Comparison of ENCODE assay signal across 7 mouse cellular contexts in the genomic region with DNA sequence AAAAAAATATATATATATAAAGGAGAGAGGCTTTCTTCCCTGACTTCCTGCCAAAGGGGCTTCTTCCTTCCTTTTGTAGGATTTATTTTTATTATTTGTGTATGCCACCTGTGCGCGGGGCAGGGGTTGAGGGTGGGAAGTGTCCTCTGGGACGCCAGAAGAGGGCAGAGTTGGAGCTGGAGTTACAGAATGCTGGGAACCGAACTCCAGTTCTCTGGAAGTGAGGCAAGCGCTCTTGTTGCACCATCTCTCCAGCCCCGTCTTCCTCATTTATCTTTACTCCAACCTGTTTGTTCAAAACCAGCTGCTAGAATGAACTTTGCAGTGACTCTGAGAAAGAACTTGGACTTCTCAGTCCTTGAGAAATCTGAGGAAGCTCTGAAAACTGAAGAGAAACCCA. TPM values are rescaled to one million over a fixed set of nuclear protein-coding genes. Genes with fewer than 3 reads are reported as not detected.
DNase-seq lines count a peak whose midpoint lies in the region; ATAC-seq lines count a peak whose summit lies in the region.

No protein-coding gene starts in this region.

- H3K27ac ChIP-seq in forebrain, embryonic 14.5 days (ENCODE audit: low read depth, low read length): no peak overlapping the region; the same call in 1 of the 2 replicates
- no peak overlapping the region for H3K27ac ChIP-seq in limb, embryonic 13.5 days
- no peak overlapping the region for H3K27ac ChIP-seq in neural tube, embryonic 12.5 days

- peak overlapping the region; percentile 57 for H3K4me2 ChIP-seq in forebrain, embryonic 14.5 days (ENCODE audit: low read length)
- peak overlapping the region; percentile 69 for H3K4me2 ChIP-seq in limb, embryonic 13.5 days (replicated peaks)
- peak overlapping the region; percentile 57 for H3K4me2 ChIP-seq in neural tube, embryonic 12.5 days (replicated peaks)

- H3K4me1 ChIP-seq in forebrain, embryonic 14.5 days (ENCODE audit: control insufficient read depth, insufficient read depth, low read length): peaks cover 5% of the 10 kb centered on the region; the same call in 1 of the 2 replicates
- H3K4me1 ChIP-seq in limb, embryonic 13.5 days: peaks cover 17% of the 10 kb centered on the region
- H3K4me1 ChIP-seq in neural tube, embryonic 12.5 days: peaks cover 10% of the 10 kb centered on the region; the same call in 1 of the 2 replicates

- 17% methylated on average over 6 of the region's 6 CpGs for WGBS in forebrain, embryonic 14.5 days
- 8% methylated on average over 6 of the region's 6 CpGs for WGBS in limb, embryonic 13.5 days
- WGBS in neural tube, embryonic 12.5 days: 11% methylated on average over 6 of the region's 6 CpGs

- peak overlapping the region; percentile 53; the same call in 1 of the 2 replicates for H3K4me3 ChIP-seq in forebrain, embryonic 14.5 days (ENCODE audit: low read depth, low read length)
- peak overlapping the region; percentile 66 for H3K4me3 ChIP-seq in limb, embryonic 13.5 days
- H3K4me3 ChIP-seq in neural tube, embryonic 12.5 days: 0 out of 2 replicates have a peak overlapping the region, but pooled peaks have one; percentile 48

- no peaks in the 10 kb centered on the region for H3K9me3 ChIP-seq in forebrain, embryonic 14.5 days (replicated peaks; ENCODE audit: control insufficient read depth, low read length)
- H3K9me3 ChIP-seq in limb, embryonic 13.5 days: no peaks in the 10 kb centered on the region
- H3K9me3 ChIP-seq in neural tube, embryonic 12.5 days: no peaks in the 10 kb centered on the region

- no peak for ATAC-seq in forebrain, embryonic 14.5 days
- no peak for ATAC-seq in limb, embryonic 13.5 days (ENCODE audit: low FRiP score, low read depth)
- ATAC-seq in neural tube, embryonic 12.5 days (ENCODE audit: low FRiP score, low read depth): no peak
- no peak for ATAC-seq in CD4-positive, CD25-positive, alpha-beta regulatory T cell, adult 4 months

- H3K36me3 ChIP-seq in forebrain, embryonic 14.5 days (ENCODE audit: control insufficient read depth, insufficient read depth, low read length): 0 out of 2 replicates have a peak, but pooled peaks cover 3% of the 10 kb centered on the region
- H3K36me3 ChIP-seq in limb, embryonic 13.5 days: peaks cover 5% of the 10 kb centered on the region; the same call in 1 of the 2 replicates
- H3K36me3 ChIP-seq in neural tube, embryonic 12.5 days: no peaks in the 10 kb centered on the region

- H3K27me3 ChIP-seq in forebrain, embryonic 14.5 days (replicated peaks; ENCODE audit: control insufficient read depth, insufficient read depth, low read length): peaks cover 6% of the 10 kb centered on the region
- peaks cover 32% of the 10 kb centered on the region for H3K27me3 ChIP-seq in limb, embryonic 13.5 days
- peaks cover 9% of the 10 kb centered on the region for H3K27me3 ChIP-seq in neural tube, embryonic 12.5 days (replicated peaks)

- H3K9ac ChIP-seq in forebrain, embryonic 14.5 days (ENCODE audit: low read length): peak overlapping the region; percentile 56
- H3K9ac ChIP-seq in limb, embryonic 13.5 days: peak overlapping the region; percentile 68
- 0 out of 2 replicates have a peak overlapping the region, but pooled peaks have one; percentile 30 for H3K9ac ChIP-seq in neural tube, embryonic 12.5 days

- peak; percentile 50 for DNase-seq in thymus, postnatal 4 days
- no peak for DNase-seq in thymus, postnatal 10 days (ENCODE audit: low spot score in 2 of 2)
- DNase-seq in forebrain, embryonic 14.5 days (ENCODE audit: low spot score): peak; percentile 10
- DNase-seq in ovary, postnatal 10 days (ENCODE audit: low spot score): no peak

RNA-seq across cellular contexts. Expression of gene B9d2, which starts 0.6 kb away (rescaled TPM):
- 44.3 and 57.6 TPM in 2 replicates for polyA plus RNA-seq in forebrain, embryonic 14.5 days (2014; fragmentation: Nextera tagmentation; extraction: Ambion mirVana)
- 25.8 and 29.0 TPM in 2 replicates for polyA plus RNA-seq in limb, embryonic 13.5 days (2015; fragmentation: Nextera tagmentation; extraction: Ambion mirVana)
- polyA plus RNA-seq in neural tube, embryonic 12.5 days (2016; fragmentation: Nextera tagmentation; extraction: Ambion mirVana): 34.8 and 35.7 TPM in 2 replicates
- 10 to 100 TPM; 46.8 to 72.8 TPM for polyA plus RNA-seq in CD4-positive, CD25-positive, alpha-beta regulatory T cell, adult 4 months (2017; shearing (Covaris generic))

RNA-seq across cellular contexts. Expression of gene Tmem91, which starts 5.0 kb away (rescaled TPM):
- polyA plus RNA-seq in forebrain, embryonic 14.5 days (2014; fragmentation: Nextera tagmentation; extraction: Ambion mirVana): 11.1 and 16.4 TPM in 2 replicates
- 3.7 and 4.9 TPM in 2 replicates for polyA plus RNA-seq in limb, embryonic 13.5 days (2015; fragmentation: Nextera tagmentation; extraction: Ambion mirVana)
- 3.4 and 5.7 TPM in 2 replicates for polyA plus RNA-seq in neural tube, embryonic 12.5 days (2016; fragmentation: Nextera tagmentation; extraction: Ambion mirVana)
- 10 to 100 TPM; 15.2 to 31.5 TPM for polyA plus RNA-seq in CD4-positive, CD25-positive, alpha-beta regulatory T cell, adult 4 months (2017; shearing (Covaris generic))

RNA-seq across cellular contexts. Expression of gene Tgfb1, which starts 6.8 kb away (rescaled TPM):
- 0.61 and 0.83 TPM in 2 replicates for polyA plus RNA-seq in forebrain, embryonic 14.5 days (2014; fragmentation: Nextera tagmentation; extraction: Ambion mirVana)
- polyA plus RNA-seq in limb, embryonic 13.5 days (2015; fragmentation: Nextera tagmentation; extraction: Ambion mirVana): 1.7 and 2.4 TPM in 2 replicates
- 2.4 and 2.6 TPM in 2 replicates for polyA plus RNA-seq in neural tube, embryonic 12.5 days (2016; fragmentation: Nextera tagmentation; extraction: Ambion mirVana)
- 1 to 10 TPM; 6.9 to 9.7 TPM for polyA plus RNA-seq in CD4-positive, CD25-positive, alpha-beta regulatory T cell, adult 4 months (2017; shearing (Covaris generic))

RNA-seq across cellular contexts. Expression of gene Exosc5, which starts 21.0 kb away (rescaled TPM):
- 49.4 and 53.9 TPM in 2 replicates for polyA plus RNA-seq in forebrain, embryonic 14.5 days (2014; fragmentation: Nextera tagmentation; extraction: Ambion mirVana)
- polyA plus RNA-seq in limb, embryonic 13.5 days (2015; fragmentation: Nextera tagmentation; extraction: Ambion mirVana): 73.1 and 73.4 TPM in 2 replicates
- polyA plus RNA-seq in neural tube, embryonic 12.5 days (2016; fragmentation: Nextera tagmentation; extraction: Ambion mirVana): 54.7 and 55.2 TPM in 2 replicates
- 100 to 1,000 TPM in 1 of 2 experiments, 10 to 100 TPM in 1; 97.0 to 157 TPM for polyA plus RNA-seq in CD4-positive, CD25-positive, alpha-beta regulatory T cell, adult 4 months (2017; shearing (Covaris generic))

RNA-seq across cellular contexts. Expression of gene Bckdha, which starts 21.2 kb away (rescaled TPM):
- 65.1 and 69.7 TPM in 2 replicates for polyA plus RNA-seq in forebrain, embryonic 14.5 days (2014; fragmentation: Nextera tagmentation; extraction: Ambion mirVana)
- 61.6 and 65.0 TPM in 2 replicates for polyA plus RNA-seq in limb, embryonic 13.5 days (2015; fragmentation: Nextera tagmentation; extraction: Ambion mirVana)
- 48.3 and 48.4 TPM in 2 replicates for polyA plus RNA-seq in neural tube, embryonic 12.5 days (2016; fragmentation: Nextera tagmentation; extraction: Ambion mirVana)
- polyA plus RNA-seq in CD4-positive, CD25-positive, alpha-beta regulatory T cell, adult 4 months (2017; shearing (Covaris generic)): 10 to 100 TPM; 16.6 to 27.7 TPM

Comparison
In these comparisons a context has a peak if more than half of its experiments do, and no peak if none do; other contexts are left out.
1. DNase-seq: peak in thymus, postnatal 4 days (single experiment) and forebrain, embryonic 14.5 days (single experiment); none in thymus, postnatal 10 days (0 of 2) and ovary, postnatal 10 days (single experiment).
2. Peak in every context shown above with its lines, with median percentiles within 50 percentile points of each other: H3K4me2 ChIP-seq, H3K4me3 ChIP-seq and H3K9ac ChIP-seq.